Mouse (Mus musculus) frontal cortex, adult (tissue): ENCODE data around the gene Nol7.

Experiments used
- ATAC-seq: cut with Nextera tagmentation; 2 replicates; pipeline ENCODE4 v1.9.2; 2017; ENCODE audit warnings: mild to moderate bottlenecking, moderate library complexity, mixed read lengths; ENCODE audit not compliant: low TSS enrichment

The Nol7 gene

DNA sequence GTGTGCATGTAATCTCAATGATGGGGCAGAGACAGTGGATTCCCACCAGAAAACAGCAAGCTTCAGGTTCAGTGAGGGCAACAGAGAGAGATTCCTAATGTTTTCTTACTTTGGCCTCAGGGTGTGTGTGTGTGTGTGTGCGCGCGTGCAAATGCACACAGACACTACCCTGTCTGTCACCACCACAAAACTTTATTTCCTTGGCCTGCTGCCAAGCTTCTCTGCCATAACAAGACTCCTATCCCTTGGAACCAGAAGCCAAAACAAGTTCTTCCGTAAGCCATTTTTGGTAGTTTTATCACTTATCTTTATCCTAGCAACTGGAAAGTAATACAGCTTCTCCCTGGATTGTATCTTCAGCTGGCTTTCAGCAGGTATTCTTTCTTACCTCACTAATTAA is 30.2 kb downstream of the Nol7 start:
- ATAC-seq, result no peak

DNA sequence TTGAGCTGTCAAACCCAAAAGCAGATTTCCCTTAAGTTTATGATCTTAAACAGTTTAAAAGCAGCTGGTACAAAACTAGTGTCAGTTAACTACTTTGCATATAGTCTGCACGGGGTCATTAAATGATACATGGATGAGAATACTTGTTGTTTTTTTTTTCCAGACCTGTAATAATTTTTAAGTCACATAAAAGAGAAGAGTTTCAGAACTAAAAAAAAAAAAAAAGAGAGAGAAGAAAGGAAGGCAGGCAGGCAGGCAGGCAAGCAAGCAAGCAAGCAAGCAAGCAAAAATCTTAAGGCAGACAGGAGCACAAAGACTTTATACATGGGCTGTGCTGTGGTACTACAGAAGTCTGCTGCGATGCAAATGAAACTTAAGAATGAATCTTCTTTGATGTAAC is 35.2 kb downstream of the Nol7 start:
- no peak for ATAC-seq

DNA sequence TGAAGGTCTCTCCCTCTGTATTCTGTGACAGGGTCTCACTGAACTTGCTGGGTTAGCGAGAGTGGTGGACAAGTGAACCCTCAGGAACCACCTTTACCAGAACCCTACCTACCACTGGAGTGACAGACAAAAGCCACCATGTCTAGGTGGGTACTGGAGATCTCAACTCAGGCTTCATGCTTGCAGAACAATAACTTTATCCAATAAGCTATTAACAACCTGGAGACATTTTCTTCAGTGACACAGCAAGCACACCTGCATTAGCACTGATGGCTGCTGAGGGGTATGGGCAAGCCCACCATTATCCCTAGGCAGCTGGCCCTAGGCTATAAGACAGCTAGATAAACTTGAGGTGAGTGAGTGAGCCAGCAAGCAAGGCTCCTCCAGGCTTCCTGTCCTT is 42.2 kb downstream of the Nol7 start:
- ATAC-seq, result no peak

DNA sequence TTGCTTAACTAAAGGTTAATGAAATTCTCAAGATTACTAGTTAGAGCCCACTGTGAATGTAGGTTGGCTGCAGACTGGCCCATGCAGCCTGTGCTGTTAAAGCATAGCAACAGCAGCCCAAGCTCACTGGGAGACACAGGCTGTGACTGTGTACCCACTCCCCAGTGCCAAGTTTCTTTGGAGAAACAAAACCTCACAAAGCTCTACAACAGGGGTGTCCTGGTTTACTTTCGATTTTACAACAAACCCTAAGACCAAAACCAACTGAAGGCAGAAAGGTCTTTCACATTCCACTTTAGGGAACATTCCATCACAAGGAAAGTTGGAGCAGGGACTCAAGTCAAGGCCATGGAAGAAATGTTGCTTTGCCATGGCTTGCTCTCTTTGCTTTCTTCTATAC is 44.4 kb downstream of the Nol7 start:
- peak; percentile 47; the same call in 1 of the 2 replicates for ATAC-seq

DNA sequence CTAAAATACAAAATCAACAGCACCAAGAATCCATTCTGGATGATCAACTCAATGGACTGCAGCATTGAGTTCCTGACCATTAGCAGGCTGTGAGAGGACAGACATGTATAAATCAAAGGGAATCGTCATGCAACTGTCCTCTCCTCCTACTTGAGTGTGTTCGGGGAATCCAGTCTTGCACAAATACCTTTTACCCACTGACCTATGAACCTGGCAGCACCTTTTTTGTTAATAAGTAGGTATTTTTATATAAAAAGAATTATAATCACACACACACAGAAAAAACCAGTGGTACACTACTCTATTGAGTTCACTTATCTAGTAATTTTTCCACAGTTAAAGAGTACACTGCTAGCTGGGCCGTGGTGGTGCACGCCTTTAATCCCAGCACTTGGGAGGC is 45.5 kb downstream of the Nol7 start:
- no peak for ATAC-seq

DNA sequence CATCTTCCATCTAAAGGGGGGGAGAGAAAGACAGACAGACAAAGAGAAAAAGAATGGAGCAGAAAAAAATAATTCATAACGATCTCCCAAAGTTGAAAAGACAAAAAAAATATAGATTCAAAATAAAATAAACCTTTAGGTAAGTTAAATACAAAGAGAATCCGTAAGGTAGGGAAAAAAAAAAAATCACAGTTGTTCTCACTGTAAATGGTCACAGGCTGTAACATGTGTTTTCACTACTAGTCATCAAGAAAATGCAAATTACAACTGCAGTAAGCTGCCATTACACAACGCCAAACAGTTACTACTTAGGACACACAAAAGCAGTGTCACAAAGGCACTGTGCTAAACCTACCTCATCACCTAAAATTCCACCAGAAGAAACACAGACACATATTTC is 46.5 kb downstream of the Nol7 start:
- no peak for ATAC-seq

DNA sequence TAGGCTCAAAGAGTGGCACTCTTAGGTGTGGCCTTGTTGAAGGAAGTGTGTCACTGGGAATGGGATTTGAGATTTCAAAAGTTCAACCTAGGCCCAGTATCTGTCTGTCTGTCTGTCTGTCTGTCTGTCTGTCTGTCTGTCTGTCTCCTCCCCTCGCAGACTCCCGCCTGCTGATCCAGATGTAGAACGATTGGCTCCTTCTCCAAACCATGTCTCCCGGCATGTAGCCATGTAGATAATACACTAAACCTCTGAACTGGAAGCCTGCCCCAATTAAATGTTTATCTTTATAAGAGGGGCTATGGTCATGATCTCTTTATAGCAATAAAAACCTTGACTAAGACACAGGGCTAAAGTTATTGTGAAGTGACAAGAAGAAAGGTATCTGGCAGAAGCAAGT is 47.6 kb downstream of the Nol7 start:
- ATAC-seq, result no peak

DNA sequence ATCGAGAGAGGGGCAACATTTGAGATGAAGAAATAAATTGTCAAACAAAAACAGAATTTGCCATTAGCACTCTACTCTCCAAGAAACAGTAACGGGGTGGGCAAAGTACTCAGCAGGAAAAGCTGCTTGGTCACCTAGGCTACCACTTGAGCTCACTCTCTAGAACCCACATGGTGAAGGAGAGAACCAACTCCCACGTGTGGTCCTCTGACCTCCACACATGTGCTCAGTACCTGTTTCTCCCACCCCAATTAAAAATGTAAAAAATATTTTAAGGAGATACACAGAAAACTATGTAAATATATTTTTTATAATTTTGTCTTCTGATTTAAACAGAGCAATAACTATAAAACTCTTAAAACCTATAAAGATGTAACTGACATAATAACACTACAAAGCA is 49.5 kb downstream of the Nol7 start:
- no peak for ATAC-seq

DNA sequence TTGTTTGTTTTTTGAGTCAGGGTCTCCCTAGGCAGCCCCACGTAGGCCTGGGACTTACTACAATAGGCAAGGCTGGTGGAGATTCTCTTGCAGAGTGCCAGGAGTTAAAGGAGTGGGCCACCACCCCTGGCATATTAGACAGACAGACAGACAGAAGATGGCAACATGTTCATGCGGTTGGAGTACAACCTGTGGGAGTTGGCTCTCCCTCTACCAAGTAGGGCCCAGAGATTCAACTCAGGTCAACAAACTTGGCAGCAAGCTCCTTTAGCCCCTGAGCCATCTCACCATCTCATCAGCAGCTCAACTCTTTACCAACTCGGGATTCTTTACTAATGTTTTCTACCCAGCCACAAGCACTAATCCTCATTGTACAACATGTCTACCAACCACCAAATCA is 52.5 kb downstream of the Nol7 start:
- no peak for ATAC-seq

DNA sequence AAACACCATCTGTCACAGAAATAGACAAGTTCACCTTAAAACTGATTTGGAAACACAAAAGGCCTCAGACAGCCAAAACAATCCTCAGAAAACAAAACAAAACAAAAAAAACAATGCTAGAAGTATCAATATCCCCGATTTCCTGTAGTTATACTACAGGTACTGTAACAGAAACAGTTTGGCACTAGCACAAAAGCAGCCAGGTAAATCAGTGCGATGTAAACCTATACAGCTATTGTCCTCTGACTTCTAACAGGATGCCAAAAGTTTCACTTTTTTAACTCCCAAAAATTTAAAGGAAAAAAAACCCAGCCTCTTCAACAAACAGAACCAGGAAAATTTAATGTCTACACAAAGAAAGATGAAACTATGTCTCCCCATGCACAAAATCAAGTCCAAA is 54.0 kb downstream of the Nol7 start:
- ATAC-seq, result no peak

DNA sequence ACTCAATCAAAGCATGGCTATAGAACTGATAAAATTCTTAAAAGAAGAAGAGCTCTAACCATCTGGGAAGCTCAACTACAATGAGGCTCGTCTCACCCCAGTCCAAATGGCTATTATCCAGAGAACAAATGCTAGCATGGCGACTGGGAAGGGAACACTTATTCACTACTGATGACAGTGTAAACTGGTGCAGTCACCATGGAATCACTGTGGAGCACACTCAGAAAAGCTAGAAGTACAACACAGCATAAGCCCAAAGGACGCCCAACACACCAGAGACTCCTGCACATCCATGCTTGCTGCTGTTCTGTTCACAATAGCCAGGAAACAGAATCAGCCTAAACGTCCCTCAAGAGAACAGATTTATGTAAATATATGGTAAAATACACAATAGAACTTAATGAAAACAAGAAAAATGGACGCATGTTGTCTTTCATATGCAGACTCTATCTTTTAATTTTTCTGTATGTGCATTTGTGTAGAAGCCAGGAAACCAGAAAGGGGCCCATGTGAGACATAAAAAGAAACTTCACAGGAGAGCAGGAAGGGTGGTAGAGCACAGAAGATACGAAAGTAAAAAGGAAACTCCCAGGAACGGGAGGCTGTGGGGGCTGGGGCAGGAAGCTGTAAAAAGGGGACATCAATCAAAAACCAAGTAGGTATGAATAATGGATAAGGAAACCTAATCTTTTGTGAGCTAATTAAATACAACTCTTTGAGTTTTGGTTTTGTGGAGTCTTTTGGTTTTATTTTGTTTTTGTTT is 54.8 kb downstream of the Nol7 start:
- ATAC-seq, result no peak

DNA sequence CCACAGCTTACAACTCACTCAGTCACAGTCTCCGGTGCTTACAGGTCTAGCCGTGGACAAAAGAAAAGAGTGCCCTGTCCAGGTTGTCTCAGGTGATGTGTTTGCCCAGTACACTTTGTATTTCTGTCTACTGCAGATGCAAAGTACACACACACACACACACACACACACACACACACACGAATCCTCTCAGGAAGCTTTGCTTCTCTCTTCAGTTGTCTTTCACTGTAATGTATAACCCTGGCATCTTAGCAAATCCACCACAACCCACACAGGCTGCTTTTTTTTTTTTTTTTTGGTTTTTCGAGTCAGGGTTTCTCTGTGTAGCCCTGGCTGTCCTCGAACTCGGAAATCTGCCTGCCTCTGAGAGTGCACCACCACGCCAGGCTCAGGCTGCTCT is 56.2 kb downstream of the Nol7 start:
- ATAC-seq, result no peak
